Mouse (Mus musculus): ENCODE results near the gene Polr3c. TPM values are rescaled to one million over a fixed set of nuclear protein-coding genes. Genes with fewer than 3 reads are reported as not detected.
"Not testable (repeated sequence)": the region's sequence is repeated elsewhere in the genome, so short reads cannot be mapped to it uniquely, and the experiment has no call there.

Gene Polr3c
- total RNA-seq, 2 experiments from 2014 or later = 25.2 to 25.5 TPM

GRCm38 (mm10) chr3:96715854-96716253 lies 11.6 kb downstream of the Polr3c start:
- no peak for DNase-seq (ENCODE audit: low spot score in 2 of 2)

GRCm38 (mm10) chr3:96714286-96714685 lies 13.1 kb downstream of the Polr3c start:
- DNase-seq (ENCODE audit: low spot score in 2 of 2) = no peak

- no peak for DNase-seq (ENCODE audit: low spot score in 2 of 2)
Observed at GRCm38 (mm10) chr3:96708684-96709064, 18.8 kb downstream of the Polr3c start.

- peak; percentile 86 to 94 for DNase-seq (ENCODE audit: low spot score in 2 of 2)
Observed at GRCm38 (mm10) chr3:96707903-96708683, 19.3 kb downstream of the Polr3c start, which contains the start of gene Nudt17. Nudt17 (minus strand) TSS chr3:96708562.

GRCm38 (mm10) chr3:96706984-96707383 lies 20.4 kb downstream of the Polr3c start:
- DNase-seq (ENCODE audit: low spot score in 2 of 2) = no peak

GRCm38 (mm10) chr3:96706217-96706616 lies 21.2 kb downstream of the Polr3c start:
- DNase-seq (ENCODE audit: low spot score in 2 of 2) = no peak

- DNase-seq (ENCODE audit: low spot score in 2 of 2) = peak in 1 of 2 experiments; percentile 45
Observed at GRCm38 (mm10) chr3:96704778-96705177, 22.6 kb downstream of the Polr3c start.

GRCm38 (mm10) chr3:96701003-96701402 lies 26.4 kb downstream of the Polr3c start:
- no peak for DNase-seq (ENCODE audit: low spot score in 2 of 2)

GRCm38 (mm10) chr3:96700376-96700775 lies 27.1 kb downstream of the Polr3c start:
- no peak for DNase-seq (ENCODE audit: low spot score in 2 of 2)

GRCm38 (mm10) chr3:96698993-96699690 lies 28.3 kb downstream of the Polr3c start:
- no peak for DNase-seq (ENCODE audit: low spot score in 2 of 2)

- DNase-seq (ENCODE audit: low spot score in 2 of 2) = peak; percentile 94 to 95
Observed at GRCm38 (mm10) chr3:96696766-96697732, 30.4 kb downstream of the Polr3c start.

GRCm38 (mm10) chr3:96696198-96696765 lies 31.1 kb downstream of the Polr3c start, which contains the start of gene Pias3:
Pias3 (plus strand) TSS chr3:96696384.
- peak; percentile 79 to 82 for DNase-seq (ENCODE audit: low spot score in 2 of 2)

- DNase-seq (ENCODE audit: low spot score in 2 of 2) = no peak
Observed at GRCm38 (mm10) chr3:96693579-96693978, 33.8 kb downstream of the Polr3c start.

GRCm38 (mm10) chr3:96692506-96692905 lies 34.9 kb downstream of the Polr3c start:
- DNase-seq (ENCODE audit: low spot score in 2 of 2) = no peak

- no peak for DNase-seq (ENCODE audit: low spot score in 2 of 2)
Observed at GRCm38 (mm10) chr3:96690298-96690697, 37.1 kb downstream of the Polr3c start.

GRCm38 (mm10) chr3:96688854-96689253 lies 38.6 kb downstream of the Polr3c start:
- DNase-seq (ENCODE audit: low spot score in 2 of 2) = no peak

GRCm38 (mm10) chr3:96686057-96686456 lies 41.4 kb downstream of the Polr3c start:
- DNase-seq (ENCODE audit: low spot score in 2 of 2) = not testable (repeated sequence)

- DNase-seq (ENCODE audit: low spot score in 2 of 2) = no peak
Observed at GRCm38 (mm10) chr3:96684822-96685156, 42.6 kb downstream of the Polr3c start.

GRCm38 (mm10) chr3:96684151-96684821 lies 43.1 kb downstream of the Polr3c start:
- DNase-seq (ENCODE audit: low spot score in 2 of 2) = peak in 1 of 2 experiments; percentile 36

- DNase-seq (ENCODE audit: low spot score in 2 of 2) = no peak
Observed at GRCm38 (mm10) chr3:96683496-96683895, 43.9 kb downstream of the Polr3c start.
